ENCODE assay signal across 9 mouse cellular contexts in genomic region chrX:7675001-7675380, GRCm38 (mm10). TPM values are rescaled to one million over a fixed set of nuclear protein-coding genes. Genes with fewer than 3 reads are reported as not detected.
DNase-seq lines count a peak whose midpoint lies in the region; ATAC-seq and TF ChIP-seq lines count a peak whose summit lies in the region.
"Had no signal": no experiment of that assay in that cellular context is flagged by ENCODE, and none has a peak within 500 bp of the region (broad histone marks: within the 10 kb centered on the region; RNA-seq: fewer than 3 reads in every experiment).

No protein-coding gene starts in this region.

- DNase-seq in kidney, postnatal 4 days, result no peak
- DNase-seq in neural tube, embryonic 11.5 days (ENCODE audit: low spot score), result no peak
- no peak for DNase-seq in T-cell, adult 2 months (ENCODE audit: low spot score)
- no peak for DNase-seq in cerebellum, postnatal 4 days (ENCODE audit: low spot score in 2 of 2)
- no peak for DNase-seq in embryo, embryonic 9.5 days (ENCODE audit: extremely low spot score)
- DNase-seq: gastrocnemius, postnatal 25 days had no signal

- no peak; the same call in 1 of the 2 replicates for ATAC-seq in kidney, embryonic 14.5 days (ENCODE audit: low FRiP score, low TSS enrichment)
- peak; percentile 1; the same call in 1 of the 2 replicates for ATAC-seq in intestine, embryonic 15.5 days
- ATAC-seq in neural tube, embryonic 11.5 days (ENCODE audit: insufficient read depth, low FRiP score, low TSS enrichment), result no peak

- H3K9ac ChIP-seq in kidney, embryonic 14.5 days (ENCODE audit: low read depth, low read length), result peak overlapping the region; percentile 42; the same call in 1 of the 2 replicates
- peak overlapping the region; percentile 28 for H3K9ac ChIP-seq in intestine, embryonic 15.5 days
- H3K9ac ChIP-seq in neural tube, embryonic 11.5 days (ENCODE audit: low read length), result no peak overlapping the region

- peak overlapping the region; percentile 41 for H3K4me2 ChIP-seq in kidney, embryonic 14.5 days (replicated peaks; ENCODE audit: low read depth, low read length)
- peak overlapping the region; percentile 58 for H3K4me2 ChIP-seq in intestine, embryonic 15.5 days (replicated peaks)
- peak overlapping the region; percentile 32 for H3K4me2 ChIP-seq in neural tube, embryonic 11.5 days (ENCODE audit: low read depth)

- peak overlapping the region; percentile 24 for H3K4me3 ChIP-seq in kidney, embryonic 14.5 days (ENCODE audit: low read length)
- no peak overlapping the region; the same call in 1 of the 2 replicates for H3K4me3 ChIP-seq in bone marrow macrophage, adult 2 months (ENCODE audit: insufficient read depth, low read length)
- H3K4me3 ChIP-seq in intestine, embryonic 15.5 days (replicated peaks), result peak overlapping the region; percentile 28
- 0 out of 2 replicates have a peak overlapping the region, but pooled peaks have one; percentile 4 for H3K4me3 ChIP-seq in neural tube, embryonic 11.5 days (ENCODE audit: low read depth, low read length)

- H3K27me3 ChIP-seq in kidney, embryonic 14.5 days (ENCODE audit: control insufficient read depth, insufficient read depth, low read length), result no peaks in the 10 kb centered on the region
- no peaks in the 10 kb centered on the region for H3K27me3 ChIP-seq in intestine, embryonic 15.5 days (replicated peaks)
- H3K27me3 ChIP-seq in neural tube, embryonic 11.5 days (ENCODE audit: control insufficient read depth, insufficient read depth, low read length), result no peaks in the 10 kb centered on the region

- no peak for TF ChIP-seq CTCF in bone marrow macrophage, adult 2 months (IDR thresholded peaks at IDR 0.05; ENCODE audit: low read depth, low read length)

- H3K9me3 ChIP-seq in kidney, embryonic 14.5 days (ENCODE audit: control insufficient read depth, low read length), result no peaks in the 10 kb centered on the region
- H3K9me3 ChIP-seq in intestine, embryonic 15.5 days, result no peaks in the 10 kb centered on the region
- H3K9me3 ChIP-seq in neural tube, embryonic 11.5 days (ENCODE audit: control insufficient read depth, low read length), result no peaks in the 10 kb centered on the region

- WGBS in kidney, embryonic 14.5 days, result 41% methylated on average over 10 of the region's 10 CpGs
- WGBS in intestine, embryonic 15.5 days, result 34% methylated on average over 10 of the region's 10 CpGs
- WGBS in neural tube, embryonic 11.5 days, result 39% methylated on average over 10 of the region's 10 CpGs

- H3K36me3 ChIP-seq in kidney, embryonic 14.5 days (ENCODE audit: control insufficient read depth, insufficient read depth, low read length), result no peaks in the 10 kb centered on the region
- H3K36me3 ChIP-seq in intestine, embryonic 15.5 days, result no peaks in the 10 kb centered on the region
- H3K36me3 ChIP-seq in neural tube, embryonic 11.5 days (ENCODE audit: control insufficient read depth, insufficient read depth, low read length), result no peaks in the 10 kb centered on the region

- peak overlapping the region; percentile 74; the same call in 1 of the 2 replicates for H3K27ac ChIP-seq in kidney, embryonic 14.5 days (ENCODE audit: low read depth, low read length)
- H3K27ac ChIP-seq in bone marrow macrophage, adult 2 months (ENCODE audit: insufficient read depth, low read depth, low read length), result peak overlapping the region; percentile 80; the same call in 1 of the 2 replicates
- peak overlapping the region; percentile 66 for H3K27ac ChIP-seq in intestine, embryonic 15.5 days
- no peak overlapping the region for H3K27ac ChIP-seq in neural tube, embryonic 11.5 days (ENCODE audit: low read depth, low read length)

- 0 out of 2 replicates have a peak, but pooled peaks cover 3% of the 10 kb centered on the region for H3K4me1 ChIP-seq in kidney, embryonic 14.5 days (ENCODE audit: control insufficient read depth, insufficient read depth, low read length)
- H3K4me1 ChIP-seq in bone marrow macrophage, adult 2 months (ENCODE audit: control insufficient read depth, insufficient read depth, low read length), result peaks cover 20% of the 10 kb centered on the region
- H3K4me1 ChIP-seq in intestine, embryonic 15.5 days (replicated peaks), result no peaks in the 10 kb centered on the region
- H3K4me1 ChIP-seq in neural tube, embryonic 11.5 days (ENCODE audit: control insufficient read depth, insufficient read depth, low read length), result no peaks in the 10 kb centered on the region

- TF ChIP-seq POLR2A in bone marrow macrophage, adult 2 months (IDR thresholded peaks at IDR 0.05; ENCODE audit: borderline replicate concordance, low read depth, low read length), result no peak

RNA-seq across cellular contexts. Expression of gene Plp2, which starts 3.8 kb away (rescaled TPM):
- 188 and 190 TPM in 2 replicates for polyA plus RNA-seq in kidney, embryonic 14.5 days (2014; fragmentation: Nextera tagmentation; extraction: Ambion mirVana)
- 448 and 491 TPM in 2 replicates for polyA plus RNA-seq in bone marrow macrophage, adult 2 months (2012; ENCODE audit: insufficient read depth, insufficient read length, missing spikeins)
- 198 and 212 TPM in 2 replicates for polyA plus RNA-seq in intestine, embryonic 15.5 days (2015; fragmentation: Nextera tagmentation; extraction: Ambion mirVana)
- polyA plus RNA-seq in neural tube, embryonic 11.5 days (2014; fragmentation: Nextera tagmentation; extraction: Ambion mirVana), result 43.3 and 49.4 TPM in 2 replicates

RNA-seq across cellular contexts. Expression of gene Magix, which starts 6.1 kb away (rescaled TPM):
- 0.28 and 0.29 TPM in 2 replicates for polyA plus RNA-seq in kidney, embryonic 14.5 days (2014; fragmentation: Nextera tagmentation; extraction: Ambion mirVana)
- polyA plus RNA-seq in bone marrow macrophage, adult 2 months (2012; ENCODE audit: insufficient read depth, insufficient read length, missing spikeins), result not detected in 2 replicates
- 0.57 and 0.71 TPM in 2 replicates for polyA plus RNA-seq in intestine, embryonic 15.5 days (2015; fragmentation: Nextera tagmentation; extraction: Ambion mirVana)
- not detected in 2 replicates for polyA plus RNA-seq in neural tube, embryonic 11.5 days (2014; fragmentation: Nextera tagmentation; extraction: Ambion mirVana)

RNA-seq across cellular contexts. Expression of gene Prickle3, which starts 17.9 kb away (rescaled TPM):
- 6.9 and 9.7 TPM in 2 replicates for polyA plus RNA-seq in kidney, embryonic 14.5 days (2014; fragmentation: Nextera tagmentation; extraction: Ambion mirVana)
- polyA plus RNA-seq in bone marrow macrophage, adult 2 months (2012; ENCODE audit: insufficient read depth, insufficient read length, missing spikeins), result 9.3 and 10.0 TPM in 2 replicates
- polyA plus RNA-seq in intestine, embryonic 15.5 days (2015; fragmentation: Nextera tagmentation; extraction: Ambion mirVana), result 6.6 and 6.8 TPM in 2 replicates
- polyA plus RNA-seq in neural tube, embryonic 11.5 days (2014; fragmentation: Nextera tagmentation; extraction: Ambion mirVana), result 2.4 and 3.1 TPM in 2 replicates

RNA-seq across cellular contexts. Expression of gene Gpkow, which starts 21.9 kb away (rescaled TPM):
- polyA plus RNA-seq in kidney, embryonic 14.5 days (2014; fragmentation: Nextera tagmentation; extraction: Ambion mirVana), result 21.3 and 47.4 TPM in 2 replicates
- 27.2 and 28.7 TPM in 2 replicates for polyA plus RNA-seq in bone marrow macrophage, adult 2 months (2012; ENCODE audit: insufficient read depth, insufficient read length, missing spikeins)
- 27.6 and 31.8 TPM in 2 replicates for polyA plus RNA-seq in intestine, embryonic 15.5 days (2015; fragmentation: Nextera tagmentation; extraction: Ambion mirVana)
- 47.3 and 48.4 TPM in 2 replicates for polyA plus RNA-seq in neural tube, embryonic 11.5 days (2014; fragmentation: Nextera tagmentation; extraction: Ambion mirVana)

RNA-seq across cellular contexts. Expression of gene Syp, which starts 36.7 kb away (rescaled TPM):
- 1.4 and 1.5 TPM in 2 replicates for polyA plus RNA-seq in kidney, embryonic 14.5 days (2014; fragmentation: Nextera tagmentation; extraction: Ambion mirVana)
- polyA plus RNA-seq in bone marrow macrophage, adult 2 months (2012; ENCODE audit: insufficient read depth, insufficient read length, missing spikeins), result 4.2 and 7.1 TPM in 2 replicates
- 6.3 and 6.5 TPM in 2 replicates for polyA plus RNA-seq in intestine, embryonic 15.5 days (2015; fragmentation: Nextera tagmentation; extraction: Ambion mirVana)
- 15.5 and 18.6 TPM in 2 replicates for polyA plus RNA-seq in neural tube, embryonic 11.5 days (2014; fragmentation: Nextera tagmentation; extraction: Ambion mirVana)
